Mouse (Mus musculus) thymus, postnatal 25 days (tissue): ENCODE measurements around the gene Hexim1.

ENCODE experiments used
- DNase-seq: peaks from one replicate; pipeline ENCODE4 v3.0.0; 2022

Hexim1 gene

DNA sequence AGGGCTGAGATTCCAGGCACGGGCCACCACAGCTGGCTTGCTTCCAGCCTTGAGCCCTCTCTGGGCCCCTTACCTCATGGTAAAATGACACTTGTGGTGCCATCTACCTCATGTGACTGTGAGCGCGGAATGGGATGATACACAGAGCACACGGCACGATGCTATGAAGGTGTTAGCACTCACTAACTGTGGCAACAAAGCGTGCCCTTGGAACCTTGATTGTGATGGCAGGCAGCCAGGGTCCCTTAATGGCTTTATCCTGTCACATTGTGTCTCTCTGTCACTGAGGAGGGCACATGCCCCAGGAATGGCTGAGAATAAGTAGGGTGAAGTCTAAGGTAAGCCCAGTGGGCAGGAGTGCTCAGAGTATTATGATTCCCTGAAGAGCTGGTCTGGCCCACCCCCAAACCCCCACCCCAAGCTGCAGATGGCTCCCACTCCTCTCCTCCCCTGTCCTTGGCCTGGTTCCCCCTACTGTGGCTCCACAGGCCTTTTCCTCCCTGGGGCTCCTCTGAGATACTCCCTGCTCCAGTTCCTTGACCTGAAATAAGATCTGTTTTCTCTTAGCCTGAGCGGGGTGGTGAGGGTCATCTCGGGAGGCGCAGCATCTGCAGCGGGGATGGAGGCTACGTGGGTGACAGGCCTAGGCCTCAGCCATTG, 17.4 kb upstream of the Hexim1 start:
- no peak for DNase-seq

DNA sequence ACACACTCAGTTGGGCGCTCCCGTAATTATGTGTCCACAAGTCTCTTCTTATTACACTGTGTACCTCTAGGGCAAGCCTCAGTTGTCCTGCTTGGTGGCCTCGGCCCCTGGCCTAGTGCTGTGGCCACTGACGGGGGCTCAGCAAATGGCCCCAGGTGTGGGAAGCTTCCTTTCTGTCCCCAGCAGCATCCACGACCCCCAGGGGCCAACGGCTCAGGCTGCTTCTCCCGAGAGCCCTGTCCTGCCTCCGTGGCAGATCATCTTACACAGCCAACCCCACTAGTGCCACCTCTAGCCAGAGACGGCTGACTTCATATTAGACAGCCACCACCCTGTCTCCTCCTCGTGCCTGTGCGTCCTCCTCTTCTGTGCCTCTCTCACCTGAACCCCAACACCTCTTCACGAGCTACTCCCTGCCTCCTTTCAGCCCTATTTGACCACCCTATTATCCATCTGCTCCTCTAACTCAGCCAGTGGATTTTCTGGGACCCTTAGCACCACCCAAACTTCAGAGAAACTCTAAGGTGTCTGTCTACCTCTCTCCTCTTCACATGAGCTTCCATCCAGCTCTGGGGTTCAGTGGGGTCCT, 16.6 kb upstream of the Hexim1 start:
- DNase-seq = no peak

DNA sequence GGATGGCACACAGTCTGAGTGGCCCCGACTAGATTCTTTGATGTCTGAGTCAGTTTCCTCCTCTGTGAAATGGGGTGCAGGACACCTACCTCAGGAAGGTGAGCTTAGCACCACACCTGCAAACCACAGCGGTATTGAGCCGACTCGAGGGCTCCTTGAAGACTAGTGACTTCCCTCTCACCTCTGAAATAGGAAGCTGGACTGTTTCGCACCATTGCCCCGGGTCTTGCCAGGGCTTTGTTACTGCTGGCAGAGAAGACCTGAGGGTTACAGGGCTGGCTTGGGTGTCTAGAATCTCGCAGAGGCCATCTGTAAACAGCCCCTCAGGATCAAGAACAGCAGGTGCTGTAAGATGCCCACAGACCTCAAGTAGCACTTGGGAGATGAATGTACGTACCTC, 15.7 kb upstream of the Hexim1 start:
- no peak for DNase-seq

DNA sequence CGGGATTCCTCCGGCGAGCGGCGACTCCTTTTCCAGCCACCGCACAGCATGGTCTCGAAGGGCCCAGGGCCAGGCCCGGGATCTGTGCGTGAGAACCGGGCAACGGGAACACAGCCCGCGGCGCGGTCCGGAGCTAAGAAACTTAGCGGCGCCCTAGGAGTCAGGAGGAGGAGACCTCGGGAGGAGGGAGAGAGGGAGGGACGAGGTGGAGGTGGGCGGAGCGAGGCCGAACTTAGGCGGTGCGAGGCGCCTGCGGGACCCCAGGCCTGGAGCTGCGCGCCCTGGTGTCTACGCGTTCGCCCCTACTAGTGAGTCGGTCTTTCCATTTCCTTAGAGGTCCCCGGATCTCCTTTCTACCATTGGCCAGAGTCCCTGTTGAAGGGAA, 14.6 kb upstream of the Hexim1 start, which contains the start of the genes Plcd3 and Acbd4:
Plcd3 (minus strand) TSS at position 178 of the 385 bp plus-strand sequence.
Acbd4 (plus strand) TSS at position 202 of the 385 bp plus-strand sequence.
- DNase-seq = peak; percentile 51

DNA sequence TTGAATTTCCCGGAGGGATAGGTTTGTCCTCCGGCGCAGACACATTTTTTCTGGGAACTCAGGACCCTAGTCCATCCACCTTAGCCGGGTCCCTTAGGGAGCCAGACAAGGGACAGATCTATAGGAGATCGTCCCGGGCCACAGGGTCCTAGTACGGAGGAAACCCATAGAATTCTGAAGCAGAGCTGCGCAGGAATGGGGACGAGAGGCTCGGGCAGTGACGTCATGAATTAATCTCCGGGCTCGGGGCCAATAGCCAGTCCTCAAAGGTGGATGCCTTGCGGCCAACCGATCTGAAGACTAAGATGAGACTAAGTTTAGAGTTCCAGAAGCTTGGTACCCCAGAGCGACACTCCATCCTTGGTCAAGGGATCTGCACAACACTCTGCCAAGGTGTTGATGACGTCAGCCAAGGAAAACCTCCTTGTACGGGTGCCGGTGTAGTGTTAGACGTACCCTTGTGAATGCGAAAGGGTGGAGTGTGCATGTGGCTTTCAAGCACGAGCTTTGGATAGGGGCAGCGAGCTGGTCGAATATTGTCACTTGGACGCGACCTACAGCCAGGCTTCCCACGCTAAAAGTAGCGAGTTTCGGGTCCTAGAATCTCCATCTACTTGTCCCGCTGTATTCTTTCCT, 14.0 kb upstream of the Hexim1 start:
- DNase-seq = peak; percentile 18

DNA sequence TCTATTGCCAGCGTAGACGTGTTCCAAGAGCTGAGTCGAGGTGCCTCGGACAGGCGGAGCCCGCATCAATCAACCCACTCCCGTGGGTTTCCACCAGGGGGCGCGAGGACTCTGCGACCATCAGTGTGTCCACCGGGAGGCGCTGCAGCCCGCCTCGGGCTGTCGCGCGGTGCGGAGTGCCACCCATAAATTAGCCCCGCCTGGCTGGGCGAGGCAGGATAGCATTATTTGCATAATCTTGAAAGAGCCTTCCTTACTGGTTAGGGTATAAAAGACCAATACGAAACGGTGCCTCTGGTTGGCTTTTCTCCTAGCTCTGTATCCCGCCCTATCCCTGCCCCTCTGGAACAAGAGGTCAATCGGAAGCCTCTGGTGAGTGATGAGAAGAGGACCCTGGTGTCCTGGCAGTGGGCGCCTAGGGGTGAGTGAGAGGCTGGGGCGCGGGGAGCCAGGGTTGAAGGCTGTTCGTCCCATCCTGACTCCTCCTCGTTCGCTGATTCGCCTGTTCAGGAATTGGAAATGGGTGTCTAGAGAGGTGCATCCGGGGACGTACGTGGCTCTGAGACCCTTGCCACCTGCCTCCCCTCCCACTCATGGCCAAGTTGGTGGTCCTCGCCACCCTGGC, 13.2 kb upstream of the Hexim1 start:
- peak; percentile 98 for DNase-seq

DNA sequence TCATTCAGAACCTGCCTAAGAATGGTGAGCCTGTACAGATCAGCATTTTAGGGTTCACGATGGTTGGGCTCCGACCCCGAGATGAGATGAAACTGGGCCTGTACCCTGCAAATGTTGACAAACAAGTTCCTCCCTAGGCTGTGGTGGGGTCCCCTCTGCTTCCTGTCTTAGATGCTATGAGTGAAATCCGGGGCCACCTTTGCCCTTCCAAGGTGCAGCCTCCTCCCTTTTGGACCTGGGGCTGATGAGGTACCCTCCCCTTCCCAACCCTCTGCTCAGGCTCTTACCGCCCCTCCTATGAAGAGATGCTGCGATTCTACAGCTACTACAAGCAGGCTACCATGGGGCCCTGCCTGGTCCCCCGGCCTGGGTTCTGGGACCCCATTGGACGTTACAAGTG, 12.4 kb upstream of the Hexim1 start:
- DNase-seq = peak; percentile 35

DNA sequence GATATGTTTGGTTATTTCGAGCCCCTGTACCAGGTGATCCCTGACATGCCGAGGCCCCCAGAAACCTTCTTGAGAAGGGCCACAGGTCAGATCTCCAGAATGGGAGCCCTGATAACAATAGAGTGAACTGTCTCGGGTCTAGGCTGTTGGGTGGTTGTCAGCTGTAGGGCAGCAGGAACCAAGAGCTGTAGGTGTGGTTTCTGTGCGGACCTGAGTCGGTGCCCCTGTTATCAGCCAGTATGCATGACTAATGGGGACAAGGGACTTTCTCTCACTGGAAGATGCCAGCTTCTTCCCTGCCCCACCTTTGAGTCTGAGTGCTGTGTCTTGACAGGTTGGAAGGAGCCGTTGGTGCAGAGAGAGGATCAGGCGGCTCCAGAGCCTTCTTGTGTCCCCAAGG, 11.6 kb upstream of the Hexim1 start:
- DNase-seq = no peak

DNA sequence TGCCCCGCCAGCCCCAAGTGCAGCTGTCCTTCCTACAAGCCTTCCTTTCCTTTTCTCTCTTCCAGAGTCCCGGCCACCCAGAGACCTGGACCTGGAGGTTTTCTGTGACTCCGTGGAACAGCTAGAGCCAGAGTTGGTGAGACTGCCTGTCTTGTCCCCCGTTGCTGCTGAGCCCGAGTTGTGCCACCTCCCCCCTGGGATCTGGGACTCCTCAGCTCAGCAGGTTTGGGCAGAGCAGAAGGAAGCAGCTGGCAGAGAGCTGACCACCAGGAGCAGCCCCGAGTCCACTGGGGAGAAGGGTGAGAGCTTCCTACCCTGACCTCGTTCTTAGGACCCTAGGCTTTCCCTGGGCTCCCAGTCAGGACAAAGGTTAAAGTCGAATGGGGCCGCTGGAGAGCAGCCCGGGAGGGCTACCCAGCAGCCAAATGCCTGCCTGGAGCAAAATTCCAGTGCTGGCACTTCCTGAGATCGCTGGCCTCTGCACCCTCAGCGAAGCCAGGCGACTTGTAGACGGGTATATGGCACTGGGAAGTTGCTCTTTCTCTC, 10.8 kb upstream of the Hexim1 start:
- no peak for DNase-seq

DNA sequence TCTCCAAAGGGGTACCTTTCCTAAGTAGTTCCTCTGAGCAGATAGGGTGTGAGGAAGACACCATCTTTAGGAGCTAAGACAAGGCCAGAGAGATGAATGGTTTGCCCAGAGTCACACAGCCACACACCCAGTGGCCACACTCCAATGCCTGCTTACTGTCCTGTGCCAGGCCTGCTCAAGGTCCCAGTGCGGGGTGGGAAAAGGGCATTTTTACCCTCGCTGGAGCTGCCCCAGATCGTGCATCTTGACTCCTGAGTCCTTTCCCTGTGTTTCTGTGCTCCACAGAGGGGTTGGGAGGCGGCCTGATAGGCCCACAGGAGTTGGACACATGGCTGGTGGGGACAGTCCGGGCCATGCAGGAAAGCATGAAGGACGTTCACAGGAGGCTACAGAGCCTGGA, 10.2 kb upstream of the Hexim1 start:
- DNase-seq = no peak

DNA sequence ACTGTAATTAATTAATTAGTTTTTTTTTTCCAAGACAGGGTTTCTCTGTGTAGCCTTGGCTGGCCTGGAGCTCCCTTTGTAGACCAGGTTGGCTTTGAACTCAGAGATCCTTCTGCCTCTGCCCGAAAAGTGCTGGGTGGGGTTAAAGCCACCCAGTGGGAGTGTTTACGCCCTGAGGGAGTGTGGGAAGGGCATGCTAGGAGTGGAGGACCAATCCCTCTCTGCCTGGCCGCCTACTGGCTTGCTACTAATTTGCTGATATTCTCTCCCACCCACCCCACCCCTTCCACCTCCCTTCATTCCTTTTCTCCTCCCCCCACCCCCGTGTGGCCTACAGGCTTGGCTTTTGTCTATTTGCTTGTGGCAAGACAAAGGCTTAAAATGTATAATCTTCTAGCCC, 9.6 kb upstream of the Hexim1 start:
- DNase-seq = no peak

DNA sequence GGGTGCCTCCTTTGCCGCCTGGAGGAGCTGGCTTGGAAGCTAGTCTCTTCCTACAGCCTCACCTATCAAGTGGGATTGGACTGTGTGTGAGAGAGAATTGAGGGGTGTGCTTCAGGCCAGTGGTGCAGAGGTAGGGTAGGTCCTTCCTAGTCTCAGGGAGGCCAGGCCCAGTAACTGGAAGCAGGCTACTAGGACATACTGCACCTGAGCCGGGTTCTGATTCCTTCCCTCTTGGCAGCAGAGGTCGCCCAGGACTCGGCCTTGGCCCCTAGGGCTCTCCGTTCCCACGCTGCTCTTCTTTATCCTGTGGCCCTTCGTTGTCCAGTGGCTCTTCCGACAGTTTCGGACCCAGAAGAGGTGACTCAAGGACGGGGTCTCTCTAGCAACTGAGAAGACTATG, 4.7 kb upstream of the Hexim1 start:
- no peak for DNase-seq

DNA sequence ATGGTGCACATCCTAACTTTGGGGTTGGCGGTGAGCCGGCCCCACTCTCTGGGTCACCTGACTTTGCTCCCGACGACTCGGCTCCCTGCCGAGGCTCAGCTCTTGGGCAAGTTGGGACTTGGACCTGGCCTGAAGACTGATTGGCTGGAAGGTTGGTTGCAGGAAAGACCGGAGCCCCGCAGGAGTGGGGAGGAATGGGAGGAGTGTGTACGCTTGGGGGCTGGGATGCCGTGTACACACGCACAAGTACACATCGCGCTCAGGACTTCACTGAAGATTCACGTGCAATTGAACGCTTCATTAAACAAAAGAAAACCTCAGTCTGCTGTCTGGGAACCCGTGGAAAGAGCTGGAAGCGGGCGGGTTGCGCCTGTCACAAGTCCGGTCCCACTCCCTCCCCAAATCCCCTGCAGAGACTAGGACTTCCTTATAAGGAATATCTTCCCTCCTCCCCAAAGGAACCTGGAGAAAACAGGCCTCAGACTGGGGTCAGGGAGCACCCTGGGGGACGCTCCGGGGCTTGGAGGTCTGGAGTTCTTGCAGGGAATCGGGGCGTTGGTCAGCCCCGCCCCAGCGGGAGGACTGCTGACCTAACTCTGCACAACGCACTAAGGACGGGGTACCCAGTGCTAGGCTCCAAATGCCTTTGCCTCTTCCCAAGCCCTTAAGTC, 4.0 kb upstream of the Hexim1 start:
- peak; percentile 22 for DNase-seq

DNA sequence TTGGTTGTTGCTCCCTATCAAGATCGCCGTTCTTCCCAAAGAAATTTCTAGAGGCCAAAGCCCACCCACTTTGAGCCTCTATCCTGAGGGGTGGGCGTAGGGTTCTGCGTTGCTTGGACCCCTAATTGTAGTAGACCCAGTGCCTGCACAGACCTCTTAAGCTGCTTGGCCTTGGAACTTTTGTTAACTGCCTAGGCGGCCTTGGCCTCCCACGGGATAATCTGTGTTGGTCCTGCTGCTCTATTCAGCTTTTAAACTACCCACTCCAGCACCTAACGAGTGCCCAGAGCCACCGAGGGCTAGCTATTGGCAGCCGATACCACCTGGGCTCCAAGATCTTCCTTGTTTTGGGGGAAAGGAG, 3.5 kb upstream of the Hexim1 start:
- DNase-seq = no peak

DNA sequence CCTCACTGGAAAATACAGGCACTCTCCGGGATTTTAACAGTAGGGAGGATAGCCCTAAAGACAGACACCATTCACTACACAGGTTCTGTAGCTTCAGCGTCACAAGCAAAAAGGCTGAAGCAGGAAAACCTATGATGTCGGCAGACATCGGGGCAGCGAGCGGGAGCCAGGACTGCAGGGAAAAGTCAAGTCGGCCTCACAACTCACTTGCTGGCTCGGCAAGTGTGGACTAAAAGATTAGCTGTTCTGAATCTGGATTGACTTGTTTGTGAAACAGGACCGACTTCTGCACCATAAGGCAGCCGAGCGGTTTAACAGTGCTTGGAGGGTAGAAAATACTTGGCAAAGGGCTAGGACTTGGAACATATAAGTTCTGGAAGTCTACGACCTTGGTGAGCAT, 3.0 kb upstream of the Hexim1 start:
- no peak for DNase-seq

DNA sequence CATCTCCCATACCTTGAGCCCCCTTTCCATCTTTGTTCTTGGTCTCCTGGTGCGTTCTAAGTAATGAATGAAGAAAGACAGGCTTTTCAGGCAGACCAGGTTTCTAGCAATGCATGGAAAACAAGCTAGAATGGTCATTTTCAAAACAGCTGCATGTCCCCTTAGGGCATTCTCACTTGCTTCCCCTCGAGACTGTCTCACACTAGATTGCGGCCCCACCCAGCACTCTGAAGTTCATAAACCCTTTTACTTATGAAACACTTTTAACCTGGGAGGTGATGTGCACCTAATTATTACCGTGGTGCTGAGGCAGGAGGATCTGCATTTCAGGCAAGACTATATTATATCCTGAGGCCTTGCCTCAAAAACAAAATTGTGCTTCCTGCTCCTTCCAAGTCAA, 2.3 kb upstream of the Hexim1 start:
- DNase-seq = no peak

DNA sequence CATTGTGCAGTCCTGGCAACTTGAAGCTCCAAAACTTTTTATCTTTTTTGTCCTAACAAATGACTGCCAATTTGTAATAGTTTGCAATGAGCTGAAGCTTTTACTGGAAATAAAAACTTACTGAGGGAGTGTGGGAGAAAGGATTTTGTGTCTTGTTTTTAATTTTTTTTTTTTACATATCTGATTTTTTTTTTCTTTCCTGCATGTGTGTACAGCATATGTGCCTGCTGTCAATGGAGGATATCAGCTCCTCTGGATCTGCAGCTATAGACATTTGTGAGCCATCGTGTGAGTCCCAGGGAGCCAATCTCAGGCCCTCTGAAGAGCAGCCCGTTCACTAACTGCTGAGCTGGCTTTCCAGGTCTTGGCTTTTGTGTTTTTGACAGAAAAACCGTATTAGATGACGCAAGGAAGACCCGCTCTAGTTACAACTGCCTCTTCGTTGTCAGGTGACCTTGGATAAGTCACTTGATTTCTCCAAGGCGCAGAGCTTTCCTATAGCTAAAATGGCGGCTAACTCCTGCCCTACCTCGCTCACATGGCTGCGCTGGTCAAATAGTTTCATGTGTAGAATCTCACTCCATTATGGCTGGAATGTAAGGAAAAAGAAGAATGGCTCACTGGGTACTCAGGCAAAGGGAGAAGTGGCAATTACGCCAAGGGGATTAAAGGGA, 1.6 kb upstream of the Hexim1 start:
- peak; percentile 6 for DNase-seq

DNA sequence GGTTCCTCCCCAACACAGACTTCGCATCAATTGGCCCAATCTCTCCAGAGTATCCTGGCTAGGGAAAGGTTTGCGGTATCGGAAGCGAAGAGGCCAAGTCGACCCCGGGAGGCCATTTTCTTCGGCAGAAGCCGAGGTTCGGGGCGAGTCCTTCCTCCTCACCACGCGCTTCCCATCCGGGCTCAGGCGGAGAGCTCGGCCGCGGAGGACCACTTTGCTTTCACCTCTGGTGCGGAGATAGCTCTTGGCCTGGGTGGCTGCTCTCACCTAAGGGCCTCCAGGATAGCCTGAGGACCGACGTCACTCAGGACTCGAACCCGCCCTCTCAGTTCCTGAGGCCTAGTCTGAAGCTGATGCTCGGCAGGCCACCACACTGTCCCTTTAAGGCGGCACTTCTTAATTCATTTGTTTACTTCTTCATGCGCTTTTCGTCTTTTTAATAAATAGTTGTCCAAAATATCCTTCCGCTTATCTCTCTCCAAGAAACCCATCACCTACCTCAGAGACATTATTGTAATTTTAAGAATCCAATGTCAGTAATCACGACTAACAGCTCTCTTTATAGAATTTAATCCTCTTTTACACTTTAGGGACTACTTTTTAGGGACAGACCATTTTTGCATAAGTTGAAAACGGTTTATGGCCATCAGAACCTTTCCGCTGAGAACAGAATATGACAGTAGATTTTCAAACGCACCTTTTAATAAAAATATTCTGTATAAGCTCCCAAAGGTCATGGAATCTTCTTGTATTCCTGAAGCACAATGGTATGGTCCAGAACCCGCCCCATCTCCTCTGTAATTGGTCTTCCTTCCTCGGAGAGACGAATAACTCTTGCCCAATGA, 646 bp upstream of the Hexim1 start:
- DNase-seq = peak; percentile 84

DNA sequence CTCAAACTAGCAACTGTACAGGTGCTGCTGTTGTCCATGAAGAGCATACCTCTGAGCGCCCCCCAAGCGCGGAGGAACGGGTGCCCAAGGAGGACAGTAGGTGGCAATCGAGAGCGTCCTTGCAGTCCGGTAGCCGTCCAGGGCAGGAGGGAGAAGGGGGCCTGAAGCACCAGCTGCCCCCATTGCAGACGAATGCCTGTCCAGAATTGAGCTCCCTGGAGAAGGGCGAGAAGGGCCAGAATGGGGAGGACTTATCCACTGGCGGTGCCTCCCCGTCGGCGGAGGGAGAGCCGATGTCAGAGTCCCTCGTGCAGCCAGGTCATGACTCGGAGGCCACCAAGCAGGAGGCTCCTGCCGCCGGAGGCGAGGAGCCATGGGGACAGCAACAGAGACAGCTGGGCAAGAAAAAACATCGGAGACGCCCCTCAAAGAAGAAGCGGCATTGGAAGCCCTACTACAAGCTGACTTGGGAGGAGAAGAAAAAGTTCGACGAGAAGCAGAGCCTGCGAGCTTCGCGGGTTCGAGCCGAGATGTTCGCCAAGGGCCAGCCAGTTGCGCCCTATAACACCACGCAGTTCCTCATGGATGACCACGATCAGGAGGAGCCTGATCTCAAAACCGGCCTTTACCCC, 1.0 kb downstream of the Hexim1 start:
- DNase-seq = peak; percentile 87

DNA sequence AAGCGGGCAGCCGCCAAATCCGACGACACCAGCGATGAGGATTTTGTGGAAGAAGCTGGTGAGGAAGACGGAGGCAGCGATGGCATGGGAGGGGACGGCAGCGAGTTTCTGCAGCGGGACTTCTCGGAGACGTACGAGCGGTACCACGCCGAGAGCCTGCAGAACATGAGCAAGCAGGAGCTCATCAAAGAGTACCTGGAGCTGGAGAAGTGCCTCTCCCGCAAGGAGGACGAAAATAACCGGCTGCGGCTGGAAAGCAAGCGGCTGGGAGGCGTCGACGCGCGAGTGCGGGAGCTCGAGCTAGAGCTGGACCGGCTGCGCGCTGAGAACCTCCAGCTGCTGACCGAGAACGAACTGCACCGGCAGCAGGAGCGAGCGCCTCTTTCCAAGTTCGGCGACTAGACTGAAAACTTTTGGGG, 1.6 kb downstream of the Hexim1 start:
- no peak for DNase-seq

DNA sequence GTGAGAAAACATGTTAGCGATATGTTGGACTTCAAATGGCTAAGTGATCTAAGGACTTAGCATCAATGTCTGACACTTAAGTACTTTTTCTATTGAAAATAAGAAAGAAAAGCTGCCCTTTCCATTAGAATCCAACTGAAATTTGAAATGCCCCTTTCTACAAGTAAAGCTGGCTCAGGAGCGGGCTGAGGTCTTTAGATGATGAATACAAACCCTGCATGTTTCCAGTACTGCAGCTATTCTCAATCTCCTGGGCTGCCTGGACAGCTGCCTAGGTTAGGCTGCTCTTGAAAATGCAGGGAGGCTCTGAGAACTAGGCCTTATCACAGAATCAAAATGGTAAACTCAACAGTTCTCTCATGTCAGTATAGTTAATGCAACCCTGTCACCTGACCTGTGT, 2.8 kb downstream of the Hexim1 start:
- DNase-seq = no peak
